Mouse (Mus musculus) intestine, embryonic 14.5 days (tissue): ENCODE results near the gene Gabpb1. TPM values are rescaled to one million over a fixed set of nuclear protein-coding genes. Genes with fewer than 3 reads are reported as not detected.
A peak's percentile ranks its signal among the peaks of the same experiment; 100 is the strongest.

Experiments used
- ATAC-seq: fragments of 200-750 bp; cut with Nextera tagmentation; replicated peaks from 2 replicates; pipeline ENCODE4 v1.8.0; 2017; ENCODE audit warnings: low read depth, moderate number of reproducible peaks, moderate TSS enrichment, moderate library complexity; ENCODE audit not compliant: low FRiP score, low TSS enrichment
- DNase-seq: peaks from one replicate; pipeline ENCODE4 v3.0.0-alpha.2; 2018; ENCODE audit warnings: low spot score
- H3K27ac ChIP-seq: fragments of 300-500 bp; sonication (generic); 2 replicates; pipeline ENCODE4 v1.5.1; 2014; ENCODE audit warnings: low read depth, mild to moderate bottlenecking, control low read depth
- H3K27me3 ChIP-seq: fragments of 300-500 bp; sonication (generic); replicated peaks from 2 replicates; pipeline ENCODE4 v1.6.1; 2014; ENCODE audit warnings: low read length, control low read depth; ENCODE audit not compliant: control insufficient read depth, insufficient read depth
- H3K36me3 ChIP-seq: fragments of 300-500 bp; sonication (generic); 2 replicates; pipeline ENCODE4 v1.6.1; 2014; ENCODE audit warnings: low read length, control low read depth; ENCODE audit not compliant: control insufficient read depth, insufficient read depth
- H3K4me1 ChIP-seq: fragments of 300-500 bp; sonication (generic); replicated peaks from 2 replicates; pipeline ENCODE4 v1.6.1; 2014; ENCODE audit warnings: low read length, control low read depth, mixed read lengths; ENCODE audit not compliant: control insufficient read depth, insufficient read depth
- H3K4me2 ChIP-seq: fragments of 300-500 bp; sonication (generic); 2 replicates; pipeline ENCODE4 v1.6.1; 2014; ENCODE audit warnings: low read length
- H3K4me3 ChIP-seq: fragments of 300-500 bp; sonication (generic); 2 replicates; pipeline ENCODE4 v1.5.1; 2014; ENCODE audit warnings: low read depth, low read length, control low read depth, mixed read lengths
- H3K9ac ChIP-seq: fragments of 300-500 bp; sonication (generic); 2 replicates; pipeline ENCODE4 v1.6.1; 2014; ENCODE audit warnings: mild to moderate bottlenecking, low read length
- H3K9me3 ChIP-seq: fragments of 300-500 bp; sonication (generic); 2 replicates; pipeline ENCODE4 v1.6.1; 2016; ENCODE audit warnings: low read length, control low read depth; ENCODE audit not compliant: control insufficient read depth
- WGBS: fragments of 180-500 bp; shearing (Covaris S2); extraction: QIAGEN DNeasy Blood & Tissue Kit; methylation state at CpG from one replicate; pipeline ENCODE4 v1.1.7; 2014; 5-methylcytosine and 5-hydroxymethylcytosine counted together
- polyA plus RNA-seq: library from polyadenylated mRNA; unstranded; fragments of >200 nt; fragmentation: Nextera tagmentation; extraction: Ambion mirVana; gene quantifications from 2 replicates; pipeline ENCODE4 v1.2.1, GENCODE M21; 2014

The Gabpb1 gene
- polyA plus RNA-seq: 46.5 and 47.2 TPM in 2 replicates

- H3K9me3 ChIP-seq: peaks cover 6% of the 10 kb centered on the region
- peak within 1 kb of the TSS; percentile 100 for H3K27ac ChIP-seq
- no peaks in the 10 kb centered on the region for H3K27me3 ChIP-seq
- DNase-seq (no peak), ATAC-seq (no peak)
- H3K36me3 ChIP-seq: peaks cover 8% of the 10 kb centered on the region; the same call in 1 of the 2 replicates
- peak within 1 kb of the TSS; percentile 98 for H3K9ac ChIP-seq
- 23% methylated on average over 12 of the region's 12 CpGs for WGBS
- peak within 1 kb of the TSS; percentile 96 for H3K4me3 ChIP-seq
- H3K4me1 ChIP-seq: peaks cover 18% of the 10 kb centered on the region
- peak within 1 kb of the TSS; percentile 82 for H3K4me2 ChIP-seq
These were observed at the start of gene Gabpb1 for GRCm38 (mm10) chr2:126676122-126676515. Gene Gabpb1, minus strand, starts transcription at chr2:126676337.

GRCm38 (mm10) chr2:126712950-126713349 lies 36.8 kb upstream of the Gabpb1 start:
- Histone ChIP-seq H3K36me3 (peaks cover 6% of the 10 kb centered on the region; the same call in 1 of the 2 replicates), H3K27ac (no peak overlapping the region), H3K4me1 (peaks cover 5% of the 10 kb centered on the region), H3K4me2 (no peak overlapping the region), H3K9me3 (no peaks in the 10 kb centered on the region), H3K4me3 (no peak overlapping the region), H3K27me3 (no peaks in the 10 kb centered on the region), H3K9ac (no peak overlapping the region)
- DNase-seq (no peak), ATAC-seq (no peak)

GRCm38 (mm10) chr2:126712526-126712925 lies 36.4 kb upstream of the Gabpb1 start:
- 95% methylated on average over 5 of the region's 5 CpGs for whole genome bisulfite sequencing
- Histone ChIP-seq H3K4me2 (no peak overlapping the region), H3K9me3 (no peaks in the 10 kb centered on the region), H3K36me3 (0 out of 2 replicates have a peak, but pooled peaks cover 4% of the 10 kb centered on the region), H3K4me3 (no peak overlapping the region), H3K4me1 (peaks cover 8% of the 10 kb centered on the region), H3K9ac (no peak overlapping the region), H3K27me3 (no peaks in the 10 kb centered on the region), H3K27ac (no peak overlapping the region)
- ATAC-seq (no peak), DNase-seq (no peak)

GRCm38 (mm10) chr2:126708361-126708760 lies 32.2 kb upstream of the Gabpb1 start:
- 85% methylated on average over 4 of the region's 4 CpGs for WGBS
- ATAC-seq (no peak), DNase-seq (no peak)
- Histone ChIP-seq H3K9me3 (no peaks in the 10 kb centered on the region), H3K36me3 (0 out of 2 replicates have a peak, but pooled peaks cover 4% of the 10 kb centered on the region), H3K4me2 (peak overlapping the region; percentile 88), H3K9ac (no peak overlapping the region), H3K27me3 (no peaks in the 10 kb centered on the region), H3K4me3 (peak overlapping the region; percentile 68), H3K27ac (no peak overlapping the region), H3K4me1 (peaks cover 8% of the 10 kb centered on the region)

- DNase-seq: no peak
- WGBS: under 1% methylated on average over 23 of the region's 23 CpGs
- Histone ChIP-seq H3K9me3 (no peaks in the 10 kb centered on the region), H3K4me2 (peak overlapping the region; percentile 88), H3K36me3 (0 out of 2 replicates have a peak, but pooled peaks cover 4% of the 10 kb centered on the region), H3K4me1 (peaks cover 8% of the 10 kb centered on the region), H3K27me3 (no peaks in the 10 kb centered on the region), H3K9ac (peak overlapping the region; percentile 86), H3K4me3 (peak overlapping the region; percentile 68), H3K27ac (peak overlapping the region; percentile 64; the same call in 1 of the 2 replicates)
- ATAC-seq: peak; percentile 85
These were observed 31.3 kb upstream of the Gabpb1 start for GRCm38 (mm10) chr2:126707438-126707779.

GRCm38 (mm10) chr2:126706759-126707437 lies 30.8 kb upstream of the Gabpb1 start, which contains the start of gene Usp8:
Gene Usp8, plus strand, starts transcription at chr2:126707328.
- H3K9ac ChIP-seq: peak within 1 kb of the TSS; percentile 86
- H3K27ac ChIP-seq: peak within 1 kb of the TSS; percentile 64; the same call in 1 of the 2 replicates
- DNase-seq (peak; percentile 98), ATAC-seq (peak; percentile 99)
- peak within 1 kb of the TSS; percentile 88 for H3K4me2 ChIP-seq
- H3K36me3 ChIP-seq: 0 out of 2 replicates have a peak, but pooled peaks cover 4% of the 10 kb centered on the region
- no peaks in the 10 kb centered on the region for H3K27me3 ChIP-seq
- H3K4me3 ChIP-seq: peak within 1 kb of the TSS; percentile 68
- WGBS: 2% methylated on average over 47 of the region's 47 CpGs
- H3K9me3 ChIP-seq: no peaks in the 10 kb centered on the region
- peaks cover 8% of the 10 kb centered on the region for H3K4me1 ChIP-seq

- Histone ChIP-seq H3K9ac (no peak overlapping the region), H3K36me3 (no peaks in the 10 kb centered on the region), H3K27ac (no peak overlapping the region), H3K4me1 (no peaks in the 10 kb centered on the region), H3K9me3 (no peaks in the 10 kb centered on the region), H3K4me3 (no peak overlapping the region), H3K27me3 (no peaks in the 10 kb centered on the region), H3K4me2 (no peak overlapping the region)
- ATAC-seq: no peak
- no peak for DNase-seq
- WGBS: 84% methylated on average over 6 of the region's 6 CpGs
These were observed 19.1 kb upstream of the Gabpb1 start for GRCm38 (mm10) chr2:126695285-126695684.

- WGBS: 86% methylated on average over 3 of the region's 3 CpGs
- Histone ChIP-seq H3K27ac (no peak overlapping the region), H3K9me3 (no peaks in the 10 kb centered on the region), H3K4me1 (no peaks in the 10 kb centered on the region), H3K9ac (no peak overlapping the region), H3K27me3 (no peaks in the 10 kb centered on the region), H3K4me2 (no peak overlapping the region), H3K36me3 (no peaks in the 10 kb centered on the region), H3K4me3 (no peak overlapping the region)
- DNase-seq (no peak), ATAC-seq (no peak)
These were observed 15.2 kb upstream of the Gabpb1 start for GRCm38 (mm10) chr2:126691290-126691689.

GRCm38 (mm10) chr2:126682937-126683336 lies 6.8 kb upstream of the Gabpb1 start:
- no peak for DNase-seq
- no peaks in the 10 kb centered on the region for H3K4me1 ChIP-seq
- no peak overlapping the region for H3K4me3 ChIP-seq
- no peak overlapping the region for H3K4me2 ChIP-seq
- 88% methylated on average over 1 of the region's 1 CpGs for WGBS
- no peak overlapping the region for H3K9ac ChIP-seq
- no peaks in the 10 kb centered on the region for H3K27me3 ChIP-seq
- H3K27ac ChIP-seq: no peak overlapping the region
- peaks cover 16% of the 10 kb centered on the region for H3K36me3 ChIP-seq
- ATAC-seq: no peak
- peaks cover 6% of the 10 kb centered on the region for H3K9me3 ChIP-seq
